Mouse (Mus musculus) urinary bladder, postnatal 0 days (tissue): ENCODE measurements around the gene Polh. TPM values are rescaled to one million over a fixed set of nuclear protein-coding genes. Genes with fewer than 3 reads are reported as not detected.

ENCODE experiments used
- microRNA counts: library from miRNA; unstranded; fragments of <30 nt; microRNA quantifications from one replicate; lab custom pipeline; 2016
- microRNA-seq: library from miRNA; unstranded; fragments of <30 nt; microRNA quantifications from one replicate; pipeline ENCODE4, GENCODE M21; 2016
- polyA plus RNA-seq: library from polyadenylated mRNA; unstranded; fragments of >200 nt; fragmentation: Nextera tagmentation; extraction: Ambion mirVana; gene quantifications from 2 replicates; pipeline ENCODE4 v1.2.1, GENCODE M21; 2015

Polh gene
- polyA plus RNA-seq, result 7.7 and 11.9 TPM in 2 replicates

DNA sequence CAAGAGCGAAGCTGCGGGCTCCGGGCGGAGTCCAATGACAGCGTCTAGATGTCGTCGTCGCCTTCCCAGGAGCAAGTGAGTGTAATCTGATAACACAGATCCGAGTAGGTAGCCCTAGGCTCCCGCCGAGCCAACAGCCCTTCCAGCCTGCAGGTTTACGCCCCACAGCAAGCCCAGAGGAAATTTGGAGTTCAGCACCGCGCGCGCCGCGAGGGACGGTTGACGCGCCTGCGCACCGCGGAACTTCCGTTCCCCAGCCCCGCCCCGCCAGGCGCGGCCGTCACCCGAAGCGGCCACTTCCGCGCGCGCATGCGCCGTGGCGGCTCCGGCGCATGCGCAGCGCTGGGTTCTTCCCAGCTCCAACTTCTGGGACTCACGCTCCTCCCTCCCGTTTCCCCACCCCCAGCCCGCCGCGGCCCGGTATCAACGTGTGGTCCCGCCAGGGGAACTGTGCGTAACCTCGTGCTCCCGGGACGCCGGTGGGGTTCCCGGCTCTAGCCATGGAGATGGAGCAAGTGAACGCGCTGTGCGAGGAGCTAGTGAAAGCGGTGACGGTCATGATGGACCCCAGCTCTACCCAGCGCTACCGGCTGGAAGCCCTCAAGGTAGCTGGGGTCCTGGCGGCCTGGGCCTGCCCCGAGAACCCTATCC is at the start of gene Polh, which contains the start of gene Xpo5:
Gene Polh, minus strand, starts transcription at position 225 of the 651 bp plus-strand sequence.
Gene Xpo5, plus strand, starts transcription at position 362 of the 651 bp plus-strand sequence.

DNA sequence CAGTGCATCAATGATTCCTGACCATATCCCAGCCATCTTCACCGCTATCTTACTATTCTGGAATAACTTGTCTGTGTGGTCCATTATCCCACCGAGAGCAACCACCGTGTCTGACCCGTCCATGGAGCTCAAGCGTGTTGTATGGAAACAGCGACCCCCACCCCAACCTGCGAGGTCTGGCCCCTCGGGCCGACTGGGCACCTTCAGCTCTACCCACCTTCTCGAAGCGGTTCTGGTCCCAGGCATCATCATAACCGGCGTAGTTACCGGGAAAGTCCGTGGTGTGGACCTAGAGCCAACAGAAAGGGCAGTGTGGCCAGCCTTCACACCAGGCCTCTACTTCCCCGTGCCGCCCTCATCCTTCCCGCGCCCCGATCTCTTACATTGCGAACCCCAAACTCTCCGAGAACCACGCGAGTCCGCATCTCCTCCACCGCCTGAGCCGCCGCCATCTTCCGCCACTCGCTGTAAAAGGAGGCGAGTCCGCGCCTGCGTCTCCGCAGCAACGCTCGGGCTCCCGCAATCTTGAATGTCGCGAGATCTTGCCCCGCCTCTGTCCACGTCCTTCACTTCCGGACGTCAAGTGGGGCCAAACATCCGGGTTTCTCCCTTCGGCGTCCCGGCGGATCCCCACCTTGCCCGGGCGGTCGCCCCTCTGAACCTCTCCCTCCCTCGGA is 45.2 kb upstream of the Polh start, which contains the start of the genes Polr1c and Yipf3:
Gene Polr1c, minus strand, starts transcription at position 543 of the 677 bp plus-strand sequence.
Gene Yipf3, plus strand, starts transcription at position 569 of the 677 bp plus-strand sequence.

DNA sequence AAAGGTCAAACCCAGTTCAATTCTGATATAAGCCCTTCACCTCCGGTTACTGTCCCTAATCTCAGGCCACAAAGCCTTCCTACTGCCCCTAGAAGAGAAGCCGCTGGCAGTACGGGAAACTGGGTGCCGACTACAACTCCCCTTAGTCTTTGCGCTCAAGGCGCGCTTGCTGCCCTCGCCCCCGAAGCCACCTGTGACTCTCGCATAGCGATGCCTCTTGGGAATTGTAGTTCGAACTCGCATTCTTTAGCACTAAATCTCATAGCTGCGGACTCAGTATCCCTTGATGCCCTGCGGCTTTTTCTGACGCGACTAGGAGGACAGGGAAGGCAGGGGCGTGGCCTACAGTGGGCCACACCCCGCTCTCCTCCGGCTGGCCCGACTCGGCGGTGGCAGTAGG is 41.8 kb downstream of the Polh start, which contains the start of gene Gtpbp2:
Gene Gtpbp2, plus strand, starts transcription at position 347 of the 400 bp plus-strand sequence.

DNA sequence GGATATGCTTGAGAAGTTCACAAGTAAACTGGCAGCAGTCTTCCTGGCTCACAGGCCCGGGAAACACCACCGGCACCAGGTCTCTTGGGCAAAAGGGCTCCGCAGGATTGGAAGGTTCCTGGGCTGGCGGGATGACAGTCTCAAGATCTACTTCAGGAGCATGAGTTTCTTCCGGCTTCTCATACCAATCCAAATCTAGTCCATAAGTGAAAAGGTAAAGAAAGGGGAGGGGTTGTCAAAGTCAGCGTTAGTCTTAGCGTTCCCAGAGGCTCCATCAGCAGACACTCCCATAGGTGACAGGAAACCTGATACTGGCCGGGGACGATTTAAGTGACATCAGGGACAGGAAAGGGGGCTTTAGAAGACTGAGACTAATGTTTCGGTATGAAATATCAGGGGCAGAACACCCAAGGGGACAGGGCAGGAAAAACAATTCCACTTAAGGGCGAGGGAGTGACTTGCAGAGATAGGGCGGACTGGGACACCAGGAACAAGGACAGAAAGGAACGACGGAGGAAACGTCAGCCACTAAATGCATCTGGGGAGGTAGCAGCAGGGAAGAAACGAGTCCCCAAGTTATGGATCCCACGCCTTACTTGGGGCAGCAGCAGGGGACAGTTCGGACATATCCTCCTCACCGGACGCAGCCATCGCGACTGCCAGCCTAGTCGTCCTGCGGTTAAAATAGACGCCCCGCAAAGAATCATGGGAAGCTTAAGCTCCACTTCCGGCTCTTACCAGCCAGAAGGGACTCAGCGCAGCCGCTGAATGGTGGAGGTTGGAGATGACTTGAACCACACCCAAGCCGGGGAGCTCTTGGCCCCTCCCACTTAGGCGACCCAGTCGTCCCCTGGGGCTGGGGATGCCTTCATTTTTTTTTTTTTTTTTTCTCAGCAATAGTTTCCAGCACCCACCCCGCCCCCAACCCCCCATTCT is 49.3 kb downstream of the Polh start, which contains the start of gene Mad2l1bp:
Gene Mad2l1bp, minus strand, starts transcription at position 707 of the 936 bp plus-strand sequence.

DNA sequence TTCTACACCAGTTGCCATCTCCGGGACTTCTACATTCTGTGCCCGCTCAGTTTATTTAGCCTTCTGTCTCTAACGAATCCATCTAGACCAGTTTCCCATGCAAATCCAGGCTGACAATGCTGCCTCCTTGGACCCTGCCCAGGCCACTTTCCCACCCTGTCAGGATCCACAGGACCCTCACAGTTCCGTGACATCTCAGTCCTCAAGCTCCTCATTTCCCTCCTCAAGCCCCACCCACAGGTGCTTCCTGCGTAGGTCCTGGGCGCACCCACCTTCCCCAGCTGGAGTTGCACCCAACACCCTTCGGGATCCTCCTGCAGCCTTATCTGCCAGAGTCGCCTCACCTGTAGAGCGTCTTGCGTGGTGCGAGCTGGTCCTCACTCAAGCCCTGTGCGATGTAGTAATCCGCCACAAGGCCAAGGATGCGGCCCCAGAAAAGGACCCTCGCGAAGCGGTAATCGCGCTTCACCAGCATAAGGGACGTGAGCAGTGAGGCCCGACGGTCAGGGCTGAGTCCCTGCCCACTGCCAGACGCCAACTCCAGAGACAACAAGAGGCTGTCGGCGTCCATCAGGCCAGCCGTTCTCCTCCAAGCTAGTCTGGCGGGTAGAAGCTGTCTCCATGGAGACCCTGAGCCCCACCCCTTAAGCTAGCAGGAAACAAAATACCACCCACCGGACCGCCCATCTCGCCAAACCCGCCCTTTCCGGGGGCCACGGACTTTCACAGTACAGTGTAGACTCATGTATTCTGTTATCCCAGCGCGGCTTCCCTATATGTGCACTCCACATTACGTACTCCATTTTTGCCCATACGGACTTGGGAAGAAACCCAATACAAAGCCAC is 58.6 kb downstream of the Polh start, which contains the start of gene Rsph9:
Gene Rsph9, minus strand, starts transcription at position 639 of the 846 bp plus-strand sequence.

MicroRNA genes within 50 kb of the gene (microRNA counts, 519-probe panel; counts per million panel counts)
- not detected for microRNA mmu-miR-693-3p (lab: Ali Mortazavi, UCI)
- microRNA mmu-miR-693-5p (lab: Ali Mortazavi, UCI), result not detected

Small RNA genes lying within 50 kb of the gene (microRNA-seq; reads per million reads assigned to microRNA genes)
- not detected for gene Mir693

Other genes starting within 250 kb of the Polh start
- gene Vegfa, start 170.3 kb downstream of the Polh start, polyA plus RNA-seq, result 2.1 and 2.5 TPM in 2 replicates
- 73.0 and 78.2 TPM in 2 replicates for gene Mrps18a, start 91.7 kb downstream of the Polh start, polyA plus RNA-seq
- gene Rsph9, start 58.4 kb downstream of the Polh start, polyA plus RNA-seq, result 4.6 and 4.9 TPM in 2 replicates
- 18.7 and 20.4 TPM in 2 replicates for gene Mad2l1bp, start 49.1 kb downstream of the Polh start, polyA plus RNA-seq
- 13.4 and 15.1 TPM in 2 replicates for gene Gtpbp2, start 41.6 kb downstream of the Polh start, polyA plus RNA-seq
- 13.0 and 15.6 TPM in 2 replicates for gene Xpo5, start 137 bp upstream of the Polh start, polyA plus RNA-seq
- 39.0 TPM in 2 replicates for gene Polr1c, start 45.4 kb upstream of the Polh start, polyA plus RNA-seq
- gene Yipf3, start 45.4 kb upstream of the Polh start, polyA plus RNA-seq, result 109 and 124 TPM in 2 replicates
- 0.43 and 0.46 TPM in 2 replicates for gene Lrrc73, start 50.9 kb upstream of the Polh start, polyA plus RNA-seq
- gene Tjap1, start 80.4 kb upstream of the Polh start, polyA plus RNA-seq, result 27.2 and 28.3 TPM in 2 replicates
- gene Dlk2, start 94.8 kb upstream of the Polh start, polyA plus RNA-seq, result 15.5 and 16.6 TPM in 2 replicates
- 3.4 and 4.0 TPM in 2 replicates for gene Abcc10, start 125.7 kb upstream of the Polh start, polyA plus RNA-seq
- gene Zfp318, start 181.1 kb upstream of the Polh start, polyA plus RNA-seq, result 5.7 and 6.6 TPM in 2 replicates
- not detected in 2 replicates for gene Crip3, start 226.3 kb upstream of the Polh start, polyA plus RNA-seq
- not detected in 2 replicates for gene Slc22a7, start 235.8 kb upstream of the Polh start, polyA plus RNA-seq